Mouse (Mus musculus): ENCODE results near the gene Man1a2. TPM values are rescaled to one million over a fixed set of nuclear protein-coding genes. Genes with fewer than 3 reads are reported as not detected.

The Man1a2 gene
- polyA plus RNA-seq, 1 experiment from 2014 or later, result 28.6 TPM

DNA sequence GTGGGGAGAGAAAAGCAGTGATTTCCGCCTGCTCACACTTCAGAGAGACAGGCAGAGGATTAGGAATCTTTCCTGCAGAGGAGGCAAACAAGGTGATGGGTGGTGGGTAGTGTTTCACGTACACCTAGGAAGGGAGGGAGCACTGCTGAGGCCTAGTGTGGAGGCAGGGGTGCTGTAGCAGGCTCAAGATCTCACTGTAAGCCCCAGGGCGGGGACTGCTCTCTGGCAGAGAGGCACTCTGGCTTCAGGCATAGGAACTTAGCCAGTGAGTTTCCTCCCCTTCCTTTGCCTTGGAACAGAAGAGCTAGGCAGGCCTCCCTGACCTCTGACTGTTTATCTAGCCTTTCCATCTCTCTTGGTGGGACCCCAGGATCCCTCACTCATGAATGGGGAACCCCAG is 150.0 kb downstream of the Man1a2 start:
- no peaks in the 10 kb centered on the region for H3K27me3 ChIP-seq (replicated peaks; ENCODE audit: control insufficient read depth, insufficient read depth, low read length)
- WGBS, result 60% methylated on average over 3 of the region's 3 CpGs

DNA sequence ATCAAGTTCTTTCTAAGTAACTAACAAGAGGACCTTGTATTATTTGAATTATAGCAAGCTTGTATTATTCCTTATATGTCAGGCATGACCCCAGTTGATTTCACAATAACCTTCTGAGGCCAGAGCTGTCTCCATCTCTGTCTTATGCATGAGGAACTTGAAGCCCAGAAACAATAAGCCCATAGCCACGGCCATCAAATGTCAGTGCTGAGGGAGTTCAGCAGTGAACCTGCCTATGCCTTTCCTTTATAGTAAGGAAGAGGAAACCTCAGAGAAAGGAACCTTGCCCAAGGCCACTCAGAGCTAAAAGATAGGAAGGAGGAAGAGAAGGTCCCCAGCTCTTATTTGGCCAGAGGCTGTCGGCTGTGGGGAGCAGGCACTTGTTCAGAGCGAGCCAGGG is 150.9 kb downstream of the Man1a2 start:
- no peak for ATAC-seq
- Histone ChIP-seq H3K9ac (ENCODE audit: low read length) (no peak overlapping the region), H3K4me1 (ENCODE audit: control insufficient read depth, insufficient read depth, low read length) (no peaks in the 10 kb centered on the region), H3K4me2 (ENCODE audit: low read length) (no peak overlapping the region), H3K9me3 (replicated peaks; ENCODE audit: control insufficient read depth, low read length) (no peaks in the 10 kb centered on the region), H3K36me3 (ENCODE audit: control insufficient read depth, insufficient read depth, low read length) (no peaks in the 10 kb centered on the region), H3K27me3 (replicated peaks; ENCODE audit: control insufficient read depth, insufficient read depth, low read length) (no peaks in the 10 kb centered on the region), H3K27ac (ENCODE audit: low read depth, low read length) (no peak overlapping the region), H3K4me3 (ENCODE audit: low read depth, low read length) (no peak overlapping the region)
- 87% methylated on average over 3 of the region's 3 CpGs for WGBS
- no peak for DNase-seq (ENCODE audit: low spot score)

More for the DNA sequence above, 150.0 kb downstream of the Man1a2 start:
- ATAC-seq (no peak), DNase-seq (ENCODE audit: low spot score) (no peak)
- Histone ChIP-seq H3K27ac (ENCODE audit: low read depth, low read length) (no peak overlapping the region), H3K9ac (ENCODE audit: low read length) (no peak overlapping the region), H3K4me3 (ENCODE audit: low read depth, low read length) (no peak overlapping the region), H3K9me3 (replicated peaks; ENCODE audit: control insufficient read depth, low read length) (no peaks in the 10 kb centered on the region), H3K4me1 (ENCODE audit: control insufficient read depth, insufficient read depth, low read length) (no peaks in the 10 kb centered on the region), H3K36me3 (ENCODE audit: control insufficient read depth, insufficient read depth, low read length) (no peaks in the 10 kb centered on the region), H3K4me2 (ENCODE audit: low read length) (no peak overlapping the region)

DNA sequence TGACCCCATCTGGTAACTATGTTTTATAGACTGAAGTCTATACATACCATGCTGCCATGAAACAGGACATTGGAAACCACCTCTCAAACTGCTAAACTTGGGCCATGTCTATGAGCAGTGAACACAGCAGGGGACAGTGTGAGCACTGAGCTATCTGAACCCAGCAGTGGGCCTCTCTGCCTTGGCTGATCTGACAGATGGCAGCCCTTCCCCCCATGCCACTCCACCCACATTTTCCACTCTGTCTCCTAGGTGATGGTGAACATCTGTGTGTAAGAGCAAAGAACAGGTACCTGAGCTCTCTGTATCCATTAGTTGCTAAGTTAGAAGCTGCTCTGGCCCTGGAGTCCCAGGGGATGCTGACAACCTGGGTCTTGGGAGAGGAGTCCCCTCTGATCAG is 151.9 kb downstream of the Man1a2 start:
- Histone ChIP-seq H3K9me3 (replicated peaks; ENCODE audit: control insufficient read depth, low read length) (no peaks in the 10 kb centered on the region), H3K4me1 (ENCODE audit: control insufficient read depth, insufficient read depth, low read length) (no peaks in the 10 kb centered on the region), H3K4me2 (ENCODE audit: low read length) (no peak overlapping the region), H3K27ac (ENCODE audit: low read depth, low read length) (no peak overlapping the region), H3K36me3 (ENCODE audit: control insufficient read depth, insufficient read depth, low read length) (no peaks in the 10 kb centered on the region), H3K4me3 (ENCODE audit: low read depth, low read length) (no peak overlapping the region), H3K9ac (ENCODE audit: low read length) (no peak overlapping the region), H3K27me3 (replicated peaks; ENCODE audit: control insufficient read depth, insufficient read depth, low read length) (no peaks in the 10 kb centered on the region)
- no peak for ATAC-seq
- no peak for DNase-seq (ENCODE audit: low spot score)

DNA sequence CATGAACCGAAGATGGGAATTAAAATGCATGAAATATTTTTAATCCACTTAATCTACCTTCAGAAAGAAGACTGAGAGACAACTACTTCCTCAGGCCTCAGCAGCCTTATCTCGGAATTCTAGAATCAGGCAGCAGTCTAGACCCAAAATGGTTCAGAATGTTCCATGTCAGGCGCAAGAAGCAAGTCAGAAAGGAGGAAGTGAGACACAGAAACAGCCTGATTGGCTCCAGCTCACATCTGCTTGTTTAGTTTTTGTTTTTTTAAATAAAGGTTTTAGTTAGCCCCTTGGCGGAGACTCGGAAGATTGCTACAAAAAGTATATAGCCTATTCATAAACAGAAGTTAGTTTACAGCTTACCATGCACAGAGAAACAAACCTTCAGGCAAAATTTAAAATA is 154.4 kb downstream of the Man1a2 start:
- H3K4me2 ChIP-seq (ENCODE audit: low read length), result no peak overlapping the region
- DNase-seq (ENCODE audit: low spot score) (no peak), ATAC-seq (no peak)
- H3K4me1 ChIP-seq (ENCODE audit: control insufficient read depth, insufficient read depth, low read length), result no peaks in the 10 kb centered on the region
- WGBS, result 95% methylated on average over 5 of the region's 5 CpGs
- H3K9ac ChIP-seq (ENCODE audit: low read length), result no peak overlapping the region
- H3K27me3 ChIP-seq (replicated peaks; ENCODE audit: control insufficient read depth, insufficient read depth, low read length), result no peaks in the 10 kb centered on the region
- no peaks in the 10 kb centered on the region for H3K36me3 ChIP-seq (ENCODE audit: control insufficient read depth, insufficient read depth, low read length)
- no peak overlapping the region for H3K4me3 ChIP-seq (ENCODE audit: low read depth, low read length)
- no peak overlapping the region for H3K27ac ChIP-seq (ENCODE audit: low read depth, low read length)
- H3K9me3 ChIP-seq (replicated peaks; ENCODE audit: control insufficient read depth, low read length), result no peaks in the 10 kb centered on the region

DNA sequence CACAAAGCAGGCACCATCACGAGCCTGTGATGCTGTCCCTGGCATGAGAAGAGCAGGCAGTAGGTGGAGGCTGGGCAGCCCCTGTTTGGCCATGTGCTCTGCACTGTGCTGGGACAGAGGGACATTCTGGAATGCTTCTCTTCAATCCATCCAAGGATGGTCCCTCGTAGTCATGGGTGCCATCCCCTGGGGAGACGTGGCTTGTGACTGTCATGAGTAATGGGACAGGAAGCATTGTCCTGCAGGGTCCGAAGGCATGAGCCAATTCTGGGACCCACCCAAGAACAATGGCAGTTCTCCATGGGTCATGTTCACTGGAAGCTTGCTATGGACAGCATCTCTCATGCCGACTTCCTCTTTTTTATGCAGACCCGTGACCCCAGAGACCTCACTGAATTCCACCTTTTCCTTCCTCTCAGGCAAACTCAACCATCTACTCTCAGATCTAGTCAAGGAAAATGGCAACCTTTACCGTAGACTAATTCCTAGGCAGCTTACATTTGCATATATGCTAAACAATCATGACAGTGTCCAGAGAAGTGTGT is 155.0 kb downstream of the Man1a2 start:
- H3K9me3 ChIP-seq (replicated peaks; ENCODE audit: control insufficient read depth, low read length), result no peaks in the 10 kb centered on the region
- H3K4me2 ChIP-seq (ENCODE audit: low read length), result no peak overlapping the region
- H3K27ac ChIP-seq (ENCODE audit: low read depth, low read length), result no peak overlapping the region
- DNase-seq (ENCODE audit: low spot score), result no peak
- H3K9ac ChIP-seq (ENCODE audit: low read length), result no peak overlapping the region
- ATAC-seq, result no peak
- H3K36me3 ChIP-seq (ENCODE audit: control insufficient read depth, insufficient read depth, low read length), result no peaks in the 10 kb centered on the region
- WGBS, result 92% methylated on average over 7 of the region's 7 CpGs
- no peaks in the 10 kb centered on the region for H3K4me1 ChIP-seq (ENCODE audit: control insufficient read depth, insufficient read depth, low read length)
- no peaks in the 10 kb centered on the region for H3K27me3 ChIP-seq (replicated peaks; ENCODE audit: control insufficient read depth, insufficient read depth, low read length)
- no peak overlapping the region for H3K4me3 ChIP-seq (ENCODE audit: low read depth, low read length)

DNA sequence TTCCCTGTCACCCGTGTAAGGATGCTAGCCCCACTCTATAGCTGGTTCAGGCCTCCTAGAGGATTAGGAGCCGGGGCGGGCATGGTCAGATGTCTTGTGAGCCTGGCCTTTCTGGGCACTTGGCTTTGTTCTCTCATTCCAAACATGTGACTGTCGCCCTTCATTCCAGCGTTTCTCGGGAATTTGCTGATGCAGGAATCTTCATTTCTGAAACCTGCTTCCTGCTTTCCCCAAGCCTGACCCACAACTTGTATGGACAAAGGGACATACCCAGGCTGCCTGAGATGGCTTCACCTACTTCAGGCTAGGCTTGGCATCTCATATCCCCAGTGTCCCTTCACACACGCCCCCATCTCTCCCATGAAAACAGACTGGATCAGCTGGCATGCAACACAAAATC is 162.6 kb downstream of the Man1a2 start:
- Histone ChIP-seq H3K36me3 (ENCODE audit: control insufficient read depth, insufficient read depth, low read length) (no peaks in the 10 kb centered on the region), H3K27me3 (replicated peaks; ENCODE audit: control insufficient read depth, insufficient read depth, low read length) (no peaks in the 10 kb centered on the region), H3K27ac (ENCODE audit: low read depth, low read length) (no peak overlapping the region), H3K9ac (ENCODE audit: low read length) (no peak overlapping the region), H3K4me1 (ENCODE audit: control insufficient read depth, insufficient read depth, low read length) (no peaks in the 10 kb centered on the region), H3K4me3 (ENCODE audit: low read depth, low read length) (no peak overlapping the region), H3K9me3 (replicated peaks; ENCODE audit: control insufficient read depth, low read length) (no peaks in the 10 kb centered on the region), H3K4me2 (ENCODE audit: low read length) (no peak overlapping the region)
- no peak for ATAC-seq
- no peak for DNase-seq (ENCODE audit: low spot score)
- WGBS, result 77% methylated on average over 7 of the region's 7 CpGs

DNA sequence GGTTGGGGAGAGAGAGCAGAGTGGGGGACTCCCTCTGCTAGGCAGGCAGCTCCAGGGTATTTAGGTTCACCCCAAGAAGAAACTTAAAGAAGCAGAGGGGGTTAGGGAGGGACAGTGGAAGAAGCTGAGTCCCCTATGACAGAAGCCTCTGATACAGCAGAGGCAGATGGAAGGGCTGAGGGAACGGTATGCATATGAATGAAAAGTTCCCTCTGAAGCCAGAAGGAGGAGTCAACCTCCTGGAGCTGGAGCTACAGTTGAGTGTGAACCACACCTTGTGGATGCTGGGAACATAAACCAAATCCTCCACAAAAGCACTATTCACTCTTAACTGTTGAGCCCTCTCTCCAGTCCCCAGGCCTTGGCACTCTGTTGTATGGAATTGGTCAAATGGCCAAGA is 163.7 kb downstream of the Man1a2 start:
- WGBS, result 61% methylated on average over 1 of the region's 1 CpGs
- H3K4me3 ChIP-seq (ENCODE audit: low read depth, low read length), result no peak overlapping the region
- DNase-seq (ENCODE audit: low spot score) (no peak), ATAC-seq (no peak)
- no peak overlapping the region for H3K9ac ChIP-seq (ENCODE audit: low read length)
- H3K27ac ChIP-seq (ENCODE audit: low read depth, low read length), result no peak overlapping the region
- H3K4me1 ChIP-seq (ENCODE audit: control insufficient read depth, insufficient read depth, low read length), result no peaks in the 10 kb centered on the region
- no peaks in the 10 kb centered on the region for H3K27me3 ChIP-seq (replicated peaks; ENCODE audit: control insufficient read depth, insufficient read depth, low read length)
- H3K36me3 ChIP-seq (ENCODE audit: control insufficient read depth, insufficient read depth, low read length), result no peaks in the 10 kb centered on the region
- no peaks in the 10 kb centered on the region for H3K9me3 ChIP-seq (replicated peaks; ENCODE audit: control insufficient read depth, low read length)
- no peak overlapping the region for H3K4me2 ChIP-seq (ENCODE audit: low read length)

DNA sequence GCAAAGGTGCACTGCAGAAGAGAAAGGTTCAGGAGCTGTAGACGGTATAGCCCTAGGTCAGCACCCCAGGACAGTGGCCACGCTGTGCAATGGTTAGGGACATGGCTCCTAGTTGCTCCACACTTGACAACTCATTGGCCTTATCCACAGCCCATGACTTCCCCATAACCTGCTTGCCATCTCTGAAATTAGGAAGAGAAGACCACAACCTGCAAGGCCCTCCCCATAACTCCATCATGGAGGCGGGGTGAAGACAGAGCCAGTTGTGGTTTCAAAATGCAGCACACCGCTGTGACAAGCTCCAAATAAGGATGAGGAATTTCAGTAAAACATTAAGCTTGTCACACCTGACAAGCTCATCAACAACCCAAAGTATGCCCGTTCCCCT is 169.6 kb downstream of the Man1a2 start:
- Histone ChIP-seq H3K4me1 (ENCODE audit: control insufficient read depth, insufficient read depth, low read length) (no peaks in the 10 kb centered on the region), H3K4me3 (ENCODE audit: low read depth, low read length) (no peak overlapping the region), H3K4me2 (ENCODE audit: low read length) (no peak overlapping the region), H3K9me3 (replicated peaks; ENCODE audit: control insufficient read depth, low read length) (no peaks in the 10 kb centered on the region), H3K27me3 (replicated peaks; ENCODE audit: control insufficient read depth, insufficient read depth, low read length) (no peaks in the 10 kb centered on the region), H3K27ac (ENCODE audit: low read depth, low read length) (no peak overlapping the region), H3K9ac (ENCODE audit: low read length) (no peak overlapping the region), H3K36me3 (ENCODE audit: control insufficient read depth, insufficient read depth, low read length) (no peaks in the 10 kb centered on the region)
- no peak for DNase-seq (ENCODE audit: low spot score)
- WGBS, result 85% methylated on average over 5 of the region's 5 CpGs
- no peak for ATAC-seq

DNA sequence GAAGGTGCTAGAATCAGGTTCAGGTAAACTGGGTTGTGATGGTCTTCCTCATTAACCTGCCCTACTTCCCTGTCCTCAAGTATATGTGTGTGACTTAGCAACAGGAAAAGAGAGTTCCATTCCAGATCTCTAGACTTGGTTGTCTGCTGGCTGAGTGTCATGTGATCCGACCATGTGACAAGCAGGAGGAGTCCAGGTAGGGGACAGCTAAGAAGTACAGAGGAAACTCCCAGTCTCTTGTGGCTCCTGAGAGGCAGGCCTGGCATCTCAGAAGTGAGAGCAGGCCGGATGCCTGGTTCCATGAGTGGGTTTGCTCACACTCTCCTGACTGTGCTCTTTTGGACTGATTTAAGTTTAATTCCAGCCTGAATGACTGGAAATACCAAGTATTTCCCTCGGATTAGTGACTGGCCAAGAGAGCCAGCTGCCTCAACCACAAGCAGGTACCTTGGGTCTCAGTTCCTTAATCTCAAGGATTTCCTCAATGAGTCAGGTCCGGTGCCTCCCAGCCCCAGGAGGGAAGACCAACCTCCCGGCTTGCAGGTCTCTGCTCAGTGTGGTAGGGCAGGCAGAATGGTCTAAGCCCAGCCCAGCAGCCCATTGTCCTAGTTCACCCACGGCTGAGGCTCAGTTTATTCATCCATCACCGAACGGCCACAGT is 170.1 kb downstream of the Man1a2 start:
- H3K36me3 ChIP-seq (ENCODE audit: control insufficient read depth, insufficient read depth, low read length), result no peaks in the 10 kb centered on the region
- no peak overlapping the region for H3K9ac ChIP-seq (ENCODE audit: low read length)
- no peaks in the 10 kb centered on the region for H3K9me3 ChIP-seq (replicated peaks; ENCODE audit: control insufficient read depth, low read length)
- H3K4me1 ChIP-seq (ENCODE audit: control insufficient read depth, insufficient read depth, low read length), result no peaks in the 10 kb centered on the region
- H3K4me2 ChIP-seq (ENCODE audit: low read length), result no peak overlapping the region
- H3K27me3 ChIP-seq (replicated peaks; ENCODE audit: control insufficient read depth, insufficient read depth, low read length), result no peaks in the 10 kb centered on the region
- no peak overlapping the region for H3K27ac ChIP-seq (ENCODE audit: low read depth, low read length)
- DNase-seq (ENCODE audit: low spot score) (no peak), ATAC-seq (no peak)
- WGBS, result 61% methylated on average over 8 of the region's 8 CpGs
- H3K4me3 ChIP-seq (ENCODE audit: low read depth, low read length), result no peak overlapping the region

Data from forebrain, embryonic 14.5 days (tissue).